Mouse (Mus musculus): Measurements from ENCODE around the gene Zfp13.

The Zfp13 gene

GRCm38 (mm10) chr17:23601836-23602585, 2.7 kb upstream of the Zfp13 start:
- POLR2A ChIA-PET: interaction anchor here (0.5 to 10.3 kb wide), 58 partner anchors 7 to 726 kb away, joined by 3 to 284 read pairs (median 6); partner anchors contain the start of genes Zfp213 (in 3 of the 4), Mmp25 (in 2 of the 4), Bicdl2 (in 1 of the 4) and Paqr4 (in 1 of the 4)
- CTCF ChIA-PET: interaction anchor here (0.6 to 8.1 kb wide), 25 partner anchors 8 to 242 kb away, joined by 3 to 194 read pairs (median 7); partner anchors contain the start of genes Zfp213 (in 2 of the 4), Prss32 (in 1 of the 4) and Prss41 (in 1 of the 4)

GRCm38 (mm10) chr17:23600641-23601622, 1.6 kb upstream of the Zfp13 start, which contains the start of gene Zscan10:
Zscan10 (plus strand) TSS chr17:23600856.
- ChIA-PET POLR2A (interaction anchor here (0.6 to 10.3 kb wide), 64 partner anchors 8 to 725 kb away, joined by 3 to 284 read pairs (median 6); partner anchors contain the start of genes Zfp213 (in 3 of the 4), Mmp25 (in 2 of the 4), Bicdl2 (in 1 of the 4) and Cldn9 (in 1 of the 4)), CTCF (interaction anchor here (0.5 to 8.1 kb wide), 30 partner anchors 9 to 1167 kb away, joined by 3 to 194 read pairs (median 6); partner anchors contain the start of gene Zfp213 (in 2 of the 4))

GRCm38 (mm10) chr17:23599605-23600063, 347 bp upstream of the Zfp13 start:
- ChIA-PET POLR2A (interaction anchor here (0.6 to 10.3 kb wide), 43 partner anchors 8 to 879 kb away, joined by 3 to 284 read pairs (median 5); partner anchors contain the start of genes Zfp213 (in 3 of the 4), Mmp25 (in 2 of the 4), Cldn9 (in 1 of the 4) and Elob (in 1 of the 4)), CTCF (interaction anchor here (0.7 to 8.1 kb wide), 17 partner anchors 10 to 65 kb away, joined by 3 to 194 read pairs (median 6); no protein-coding TSS in a partner anchor)

GRCm38 (mm10) chr17:23595139-23595538, 4.1 kb downstream of the Zfp13 start:
- ChIA-PET CTCF (interaction anchor here in 1 of 4 experiments (1.0 to 2.3 kb wide), 3 partner anchors 8 to 19 kb away, joined by 3 to 4 read pairs (median 3); no protein-coding TSS in a partner anchor), POLR2A (interaction anchor here in 3 of 4 experiments (0.6 to 16.0 kb wide), 12 partner anchors 7 to 550 kb away, joined by 3 to 284 read pairs (median 3); partner anchors contain the start of genes Zfp13 (in 1 of the 3), Zfp213 (in 1 of the 3) and Zscan10 (in 1 of the 3))

- CTCF ChIA-PET: interaction anchor here (0.5 to 2.5 kb wide), 22 partner anchors 8 to 203 kb away, joined by 3 to 39 read pairs (median 5); partner anchors contain the start of genes Zfp213 (in 1 of the 4) and Zscan10 (in 1 of the 4)
These were observed 6.4 kb downstream of the Zfp13 start for GRCm38 (mm10) chr17:23592926-23593300.

GRCm38 (mm10) chr17:23592208-23592925, 6.9 kb downstream of the Zfp13 start:
- CTCF ChIA-PET: interaction anchor here (0.5 to 2.5 kb wide), 25 partner anchors 8 to 399 kb away, joined by 3 to 39 read pairs (median 5); partner anchors contain the start of genes Zscan10 (in 2 of the 4), Prss32 (in 1 of the 4), Prss41 (in 1 of the 4) and Zfp213 (in 1 of the 4)
- POLR2A ChIA-PET: interaction anchor here (0.7 to 16.0 kb wide), 63 partner anchors 9 to 935 kb away, joined by 3 to 284 read pairs (median 4); partner anchors contain the start of genes Zscan10 (in 3 of the 4), Zfp13 (in 2 of the 4), Zfp213 (in 2 of the 4) and Mmp25 (in 1 of the 4)

More at GRCm38 (mm10) chr17:23592926-23593300, 6.4 kb downstream of the Zfp13 start:
- POLR2A ChIA-PET: interaction anchor here (0.7 to 16.0 kb wide), 59 partner anchors 8 to 935 kb away, joined by 3 to 284 read pairs (median 4); partner anchors contain the start of genes Zscan10 (in 3 of the 4), Zfp13 (in 2 of the 4), Zfp213 (in 2 of the 4) and Mmp25 (in 1 of the 4)

GRCm38 (mm10) chr17:23587253-23587652, 12.0 kb downstream of the Zfp13 start:
- POLR2A ChIA-PET: interaction anchor here in 3 of 4 experiments (0.6 to 16.0 kb wide), 9 partner anchors 11 to 23 kb away, joined by 3 to 284 read pairs (median 7); partner anchors contain the start of genes Zfp213 (in 2 of the 3), Zscan10 (in 2 of the 3) and Zfp13 (in 1 of the 3)
- CTCF ChIA-PET: interaction anchor here in 2 of 4 experiments (0.6 to 1.4 kb wide), 5 partner anchors 14 to 161 kb away, joined by 3 to 8 read pairs (median 4); partner anchors contain the start of gene Zscan10 (in 1 of the 2)

DNA sequence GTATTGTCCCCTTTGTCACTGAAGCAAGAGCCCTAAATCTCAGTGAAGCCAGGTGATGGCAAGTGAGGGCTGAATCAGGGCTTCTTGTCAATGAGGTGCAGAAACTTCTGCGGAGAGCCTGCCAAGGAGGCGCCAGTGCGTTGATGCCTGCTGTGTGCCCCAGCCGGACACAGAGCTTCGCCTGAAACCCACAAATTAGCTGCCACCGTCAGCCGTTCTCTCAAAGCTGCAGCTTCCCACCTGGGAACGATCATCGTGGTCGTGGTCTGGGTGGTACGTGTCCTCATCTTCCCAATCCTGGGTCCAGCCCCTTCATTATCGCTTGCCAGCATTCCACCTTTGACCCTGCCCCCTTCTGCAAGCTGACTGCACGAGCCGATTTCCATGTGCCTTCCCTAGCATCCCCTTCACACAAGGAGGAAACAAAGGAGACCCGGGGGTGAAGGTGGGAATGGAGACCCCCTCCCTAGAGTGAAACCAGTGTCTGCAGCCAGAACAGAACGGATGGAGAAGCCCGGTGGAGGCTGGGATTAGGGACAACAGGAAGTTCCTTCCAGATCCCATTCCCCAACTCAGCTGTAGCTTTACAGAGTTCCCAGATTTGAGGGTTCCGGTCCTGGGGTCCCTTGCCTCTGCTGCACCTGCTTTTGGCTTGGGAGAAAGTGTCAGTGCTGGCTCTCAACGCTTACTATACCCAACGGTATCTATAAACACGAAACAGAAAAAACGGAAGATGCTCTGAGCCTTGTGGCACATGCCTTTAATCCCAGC, 13.4 kb downstream of the Zfp13 start:
- POLR2A ChIA-PET: interaction anchor here (0.5 to 17.4 kb wide), 26 partner anchors 9 to 912 kb away, joined by 3 to 284 read pairs (median 6); partner anchors contain the start of genes Zfp13 (in 3 of the 4), Zfp213 (in 3 of the 4), Zscan10 (in 2 of the 4) and Pkmyt1 (in 1 of the 4)
- CTCF ChIA-PET: interaction anchor here in 3 of 4 experiments (0.8 to 2.7 kb wide), 9 partner anchors 10 to 26 kb away, joined by 3 to 16 read pairs (median 4); partner anchors contain the start of genes Zfp13 (in 1 of the 3) and Zfp213 (in 1 of the 3)

GRCm38 (mm10) chr17:23584786-23585185, 14.5 kb downstream of the Zfp13 start:
- CTCF ChIA-PET: interaction anchor here in 2 of 4 experiments (0.6 to 2.7 kb wide), 6 partner anchors 8 to 25 kb away, joined by 3 to 9 read pairs (median 4); partner anchors contain the start of gene Zfp13 (in 1 of the 2)
- POLR2A ChIA-PET: interaction anchor here (0.7 to 17.4 kb wide), 14 partner anchors 8 to 27 kb away, joined by 3 to 284 read pairs (median 8); partner anchors contain the start of genes Zfp13 (in 2 of the 4) and Zscan10 (in 2 of the 4)

GRCm38 (mm10) chr17:23575951-23576552, 23.2 kb downstream of the Zfp13 start:
- ChIA-PET CTCF (interaction anchor here (0.8 to 8.8 kb wide), 22 partner anchors 8 to 173 kb away, joined by 3 to 194 read pairs (median 4); partner anchors contain the start of genes Zfp13 (in 2 of the 4), Cldn9 (in 1 of the 4) and Zscan10 (in 1 of the 4)), POLR2A (interaction anchor here (0.6 to 17.4 kb wide), 36 partner anchors 9 to 709 kb away, joined by 3 to 238 read pairs (median 5); partner anchors contain the start of genes Zfp13 (in 2 of the 4), Zfp213 (in 2 of the 4), Zscan10 (in 2 of the 4) and Zfp945 (in 1 of the 4))

- ChIA-PET POLR2A (interaction anchor here in 2 of 4 experiments (0.9 to 17.4 kb wide), 9 partner anchors 10 to 56 kb away, joined by 3 to 238 read pairs (median 6); partner anchors contain the start of genes Zfp13 (in 2 of the 2), Zfp213 (in 2 of the 2) and Zscan10 (in 2 of the 2)), CTCF (interaction anchor here (0.6 to 8.8 kb wide), 9 partner anchors 10 to 1408 kb away, joined by 3 to 194 read pairs (median 4); partner anchors contain the start of genes Zfp13 (in 1 of the 4), Zfp213 (in 1 of the 4), Zfp947 (in 1 of the 4) and Zscan10 (in 1 of the 4))
These were observed 25.2 kb downstream of the Zfp13 start for GRCm38 (mm10) chr17:23574130-23574529.

GRCm38 (mm10) chr17:23572059-23572458, 27.2 kb downstream of the Zfp13 start:
- ChIA-PET CTCF (interaction anchor here (0.6 to 8.8 kb wide), 26 partner anchors 12 to 1729 kb away, joined by 3 to 194 read pairs (median 6); partner anchors contain the start of genes Zscan10 (in 2 of the 4), Spsb3 (in 1 of the 4) and Zfp13 (in 1 of the 4)), POLR2A (interaction anchor here (0.7 to 17.4 kb wide), 20 partner anchors 8 to 598 kb away, joined by 3 to 238 read pairs (median 6); partner anchors contain the start of genes Zfp13 (in 2 of the 4), Zscan10 (in 2 of the 4), Atp6v0c (in 1 of the 4) and Cldn9 (in 1 of the 4))

DNA sequence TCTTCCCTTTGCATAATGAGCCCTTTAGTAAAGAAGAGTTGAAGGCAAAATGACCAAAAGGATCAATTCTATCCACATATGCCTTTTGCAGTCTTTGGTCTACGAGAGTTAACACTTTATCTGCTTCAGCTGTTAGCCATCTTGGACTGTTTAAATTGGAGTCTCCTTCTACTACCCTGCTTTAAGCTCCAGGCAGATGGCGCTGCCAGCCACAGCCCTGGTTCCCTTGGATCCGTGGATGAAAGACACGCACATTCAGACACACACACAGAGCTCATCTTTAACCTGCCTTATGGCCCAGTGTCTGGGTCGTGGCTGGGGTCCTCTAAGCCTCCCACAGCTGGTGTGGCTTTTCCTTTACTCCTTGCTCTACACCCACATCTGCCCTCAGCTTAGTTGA, 28.2 kb downstream of the Zfp13 start:
- POLR2A ChIA-PET: interaction anchor here (0.6 to 17.4 kb wide), 30 partner anchors 8 to 264 kb away, joined by 3 to 238 read pairs (median 4); partner anchors contain the start of genes Zfp13 (in 2 of the 4) and Zscan10 (in 2 of the 4)
- CTCF ChIA-PET: interaction anchor here (0.5 to 8.8 kb wide), 40 partner anchors 9 to 178 kb away, joined by 3 to 194 read pairs (median 5); partner anchors contain the start of genes Zfp13 (in 1 of the 4) and Zscan10 (in 1 of the 4)

Data from embryonic stem cell, embryonic (primary cell).